Mouse (Mus musculus) cerebellum, adult 2 months (tissue): ENCODE results near the gene Ube2f. TPM values are rescaled to one million over a fixed set of nuclear protein-coding genes. Genes with fewer than 3 reads are reported as not detected.

ENCODE experiments used
- DNase-seq, 2 experiments: peaks; one replicate each; pipeline ENCODE4 v3.0.0; 2021
- H3K27ac ChIP-seq: fragments of 200-500 bp; 2 replicates; pipeline ENCODE4 v1.5.1; 2012; ENCODE audit warnings: low read length, control low read depth, inconsistent platforms; ENCODE audit not compliant: insufficient read depth
- H3K27me3 ChIP-seq: fragments of 200-500 bp; 2 replicates; pipeline ENCODE4 v1.6.1; 2012; ENCODE audit warnings: inconsistent platforms, mild to moderate bottlenecking, low read length, moderate library complexity; ENCODE audit not compliant: control insufficient read depth, insufficient read depth
- H3K4me1 ChIP-seq: fragments of 200-500 bp; 2 replicates; pipeline ENCODE4 v1.6.1; 2011; ENCODE audit warnings: low read length; ENCODE audit not compliant: control insufficient read depth, insufficient read depth
- H3K4me3 ChIP-seq: fragments of 200-500 bp; replicated peaks from 2 replicates; pipeline ENCODE3; 2011; ENCODE audit warnings: mild to moderate bottlenecking, low read depth, low read length, control low read depth; ENCODE audit not compliant: insufficient read depth
- CTCF ChIP-seq: fragments of 200-500 bp; IDR thresholded peaks from 2 replicates; pipeline ENCODE4 v1.5.1; 2011; ENCODE audit warnings: low read depth, mild to moderate bottlenecking, control low read depth, low read length, moderate library complexity, borderline replicate concordance; ENCODE audit not compliant: insufficient read depth
- POLR2A ChIP-seq: fragments of 200-500 bp; IDR thresholded peaks from 2 replicates; pipeline ENCODE4 v1.6.1; 2011; ENCODE audit warnings: low read length, control low read depth, borderline replicate concordance; ENCODE audit not compliant: insufficient read depth
- WGBS: fragments of 180-500 bp; shearing (Covaris S2); methylation state at CpG from one replicate; pipeline ENCODE4 v1.1.7; 2018; 5-methylcytosine and 5-hydroxymethylcytosine counted together
- polyA plus RNA-seq: library from polyadenylated mRNA; depleted of rRNA; stranded (reverse); fragments of >200 nt; gene quantifications from 2 replicates; pipeline ENCODE4 v1.2.3, GENCODE M21; 2012

The Ube2f gene
- polyA plus RNA-seq, 1 experiment = 72.3 TPM

DNA sequence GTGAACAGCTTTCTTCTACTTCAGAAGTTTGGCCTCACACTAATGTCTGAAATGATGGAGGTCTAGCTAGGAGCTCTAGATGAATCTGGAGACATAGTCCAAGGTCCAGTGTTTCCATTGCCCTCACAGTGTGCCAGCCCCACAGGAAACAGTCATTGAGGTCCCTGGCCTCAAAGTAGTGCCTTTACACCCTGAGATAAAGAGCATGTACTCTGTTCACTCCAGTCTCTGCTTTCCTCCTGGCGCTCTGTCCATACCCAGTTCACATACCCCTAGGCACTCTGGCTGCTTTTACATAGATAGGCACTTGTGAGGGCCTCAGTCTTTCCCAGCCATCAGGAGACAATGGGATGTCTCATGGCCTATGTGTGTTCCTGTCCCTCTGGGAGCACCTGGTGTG is 39.3 kb downstream of the Ube2f start:
- no peaks in the 10 kb centered on the region for H3K4me1 ChIP-seq
- no peak for DNase-seq
- no peak overlapping the region for H3K4me3 ChIP-seq
- no peak for TF ChIP-seq POLR2A
- no peak for TF ChIP-seq CTCF
- 96% methylated on average over 1 of the region's 1 CpGs for whole genome bisulfite sequencing
- H3K27ac ChIP-seq = no peak overlapping the region
- no peaks in the 10 kb centered on the region for H3K27me3 ChIP-seq

DNA sequence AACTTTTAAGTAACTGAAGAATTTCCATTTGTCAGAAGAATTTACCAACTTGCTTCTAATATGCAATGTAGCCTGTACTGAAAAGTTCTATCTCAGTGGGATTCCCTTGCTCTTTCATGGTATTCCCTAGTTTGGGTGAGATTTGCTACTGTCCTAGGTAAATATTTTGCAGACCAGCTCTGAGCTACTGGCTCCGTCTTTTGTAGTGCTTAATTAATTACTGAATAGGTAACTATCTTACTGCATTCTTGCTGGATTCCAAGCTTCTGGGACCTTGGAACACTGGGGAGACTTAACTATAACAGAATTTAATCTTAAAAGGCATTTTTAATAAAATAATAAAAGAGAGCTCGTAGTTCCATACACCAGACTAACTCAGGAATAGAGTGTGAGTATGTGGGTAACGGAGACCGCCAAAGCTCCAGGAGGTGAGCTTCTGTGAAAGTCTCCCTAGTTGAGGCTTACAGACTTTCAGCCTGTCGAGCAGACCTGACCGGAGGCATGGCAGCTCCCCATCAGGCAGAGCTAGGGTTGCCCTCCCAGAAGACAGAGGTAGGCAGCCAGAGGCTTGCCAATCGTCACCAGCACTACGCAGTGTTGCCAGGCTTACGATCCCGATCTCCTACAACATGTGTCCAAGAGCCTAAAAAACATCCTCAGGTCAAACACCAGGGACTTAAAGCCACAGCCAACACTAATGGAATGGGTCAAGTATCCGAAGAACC is 42.2 kb downstream of the Ube2f start:
- DNase-seq = no peak
- no peak for TF ChIP-seq CTCF
- TF ChIP-seq POLR2A = no peak
- no peak overlapping the region for H3K4me3 ChIP-seq
- H3K27ac ChIP-seq = no peak overlapping the region
- H3K27me3 ChIP-seq = no peaks in the 10 kb centered on the region
- WGBS = 91% methylated on average over 11 of the region's 11 CpGs
- no peaks in the 10 kb centered on the region for H3K4me1 ChIP-seq

DNA sequence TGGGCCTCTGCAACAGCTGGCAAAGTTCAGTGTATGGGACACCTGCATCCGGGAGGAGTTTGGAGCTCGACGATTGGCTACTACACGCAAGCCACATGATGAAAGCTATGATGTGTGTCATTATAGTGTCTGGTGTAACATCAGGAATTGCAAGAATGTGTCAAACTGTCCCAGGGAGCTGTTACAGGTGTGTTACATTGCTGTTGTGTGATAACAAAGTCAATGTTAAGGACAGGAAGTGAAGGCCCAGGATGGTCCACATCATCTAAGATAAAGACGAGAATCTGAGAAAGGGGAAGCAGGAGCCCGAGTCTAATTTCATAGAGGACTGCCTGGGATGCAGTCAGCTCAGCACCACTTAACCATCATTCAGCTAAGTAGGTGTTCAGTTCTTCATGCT is 45.4 kb downstream of the Ube2f start:
- Histone ChIP-seq H3K4me3 (no peak overlapping the region), H3K27ac (no peak overlapping the region), H3K27me3 (no peaks in the 10 kb centered on the region), H3K4me1 (no peaks in the 10 kb centered on the region)
- DNase-seq = no peak
- WGBS = 90% methylated on average over 6 of the region's 6 CpGs
- TF ChIP-seq POLR2A (no peak), CTCF (no peak)

DNA sequence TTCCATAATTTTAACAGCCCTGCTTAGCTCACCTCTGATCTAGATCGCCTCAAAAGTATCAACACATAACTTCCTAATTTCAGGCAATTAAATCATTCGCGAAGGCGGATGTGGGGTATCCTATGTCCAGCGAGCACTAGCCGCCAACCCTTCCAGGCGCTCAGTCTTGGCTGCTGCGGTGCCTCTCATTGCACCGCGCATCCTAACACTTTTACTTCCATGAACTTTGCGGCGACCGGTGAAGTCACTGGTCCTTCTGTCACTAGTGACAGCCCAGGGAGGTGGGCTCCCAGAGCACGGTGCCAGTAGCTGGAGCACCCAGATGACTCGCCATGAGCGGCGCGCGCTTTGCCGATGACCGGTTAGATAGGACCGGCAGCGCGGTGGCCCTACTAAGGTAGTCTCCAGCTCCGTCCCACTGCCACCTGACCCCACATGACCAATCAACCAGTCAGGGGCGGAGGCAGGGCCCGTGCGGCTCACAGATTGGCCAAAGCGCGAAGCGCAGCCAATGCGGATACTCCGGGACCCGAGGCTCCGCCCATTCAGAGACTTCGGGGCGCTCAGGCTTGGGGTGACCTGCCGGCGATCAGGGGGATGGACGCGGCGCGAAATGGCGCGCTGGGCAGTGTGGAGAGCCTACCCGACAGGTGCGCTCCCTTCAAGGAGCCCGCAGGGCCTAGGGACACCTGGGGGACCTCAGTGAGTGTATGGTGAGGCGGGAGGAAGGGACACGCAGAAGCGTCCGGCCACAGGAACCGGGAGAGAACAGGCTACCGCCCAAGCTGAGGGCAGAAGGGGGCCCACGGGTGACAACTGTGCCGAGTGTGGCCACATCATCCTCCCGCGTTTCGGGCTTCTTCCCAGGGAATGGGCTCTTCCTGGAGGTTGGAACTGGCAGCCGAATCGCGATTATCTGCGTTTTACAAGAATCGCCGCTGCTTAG is 48.0 kb downstream of the Ube2f start, which contains the start of gene Scly:
Gene Scly, plus strand, starts transcription at position 540 of the 946 bp plus-strand sequence.
- Histone ChIP-seq H3K27me3 (no peaks in the 10 kb centered on the region), H3K4me1 (no peaks in the 10 kb centered on the region; the same call in 1 of the 2 replicates), H3K27ac (no peak within 1 kb of the TSS), H3K4me3 (peak within 1 kb of the TSS; percentile 90)
- DNase-seq = peak; percentile 96 to 97
- WGBS = under 1% methylated on average over 65 of the region's 65 CpGs
- TF ChIP-seq CTCF (no peak), POLR2A (peak; percentile 80)

DNA sequence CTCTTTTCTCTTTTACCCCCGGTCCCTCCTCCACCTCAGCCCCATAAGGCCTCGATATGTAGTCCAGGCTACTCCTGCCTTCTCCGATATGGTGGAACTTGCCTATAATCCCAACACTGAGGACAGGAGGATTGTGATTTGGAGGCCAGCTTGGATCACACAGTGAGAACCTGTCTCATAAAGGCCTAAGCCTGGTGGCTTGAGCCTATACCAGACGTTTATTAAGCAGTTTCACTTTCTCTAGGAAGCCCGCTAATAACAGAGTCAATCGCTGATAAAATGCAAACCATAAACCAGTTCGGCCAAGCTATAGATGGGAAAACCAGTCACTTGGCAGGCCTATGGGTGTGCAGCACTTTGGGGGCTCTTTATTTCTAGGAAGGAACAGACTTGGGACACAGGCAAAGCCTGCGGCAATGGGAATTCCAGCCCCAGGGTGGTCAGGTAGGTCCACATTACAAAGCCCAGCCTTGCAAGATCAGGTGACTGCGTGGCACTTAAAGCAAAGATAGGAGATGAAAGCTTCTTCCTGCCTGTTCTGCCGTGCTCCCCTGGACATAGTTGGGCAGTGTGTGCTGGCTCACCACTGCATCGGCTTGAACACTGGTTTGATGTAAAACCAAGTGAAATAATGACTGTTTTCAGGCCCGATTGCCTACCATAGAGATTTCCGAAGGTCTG is 49.1 kb downstream of the Ube2f start:
- Histone ChIP-seq H3K4me3 (peak overlapping the region; percentile 90), H3K27ac (no peak overlapping the region), H3K4me1 (no peaks in the 10 kb centered on the region; the same call in 1 of the 2 replicates), H3K27me3 (no peaks in the 10 kb centered on the region)
- TF ChIP-seq CTCF = no peak
- TF ChIP-seq POLR2A = no peak
- no peak for DNase-seq
- WGBS = 81% methylated on average over 13 of the region's 13 CpGs

DNA sequence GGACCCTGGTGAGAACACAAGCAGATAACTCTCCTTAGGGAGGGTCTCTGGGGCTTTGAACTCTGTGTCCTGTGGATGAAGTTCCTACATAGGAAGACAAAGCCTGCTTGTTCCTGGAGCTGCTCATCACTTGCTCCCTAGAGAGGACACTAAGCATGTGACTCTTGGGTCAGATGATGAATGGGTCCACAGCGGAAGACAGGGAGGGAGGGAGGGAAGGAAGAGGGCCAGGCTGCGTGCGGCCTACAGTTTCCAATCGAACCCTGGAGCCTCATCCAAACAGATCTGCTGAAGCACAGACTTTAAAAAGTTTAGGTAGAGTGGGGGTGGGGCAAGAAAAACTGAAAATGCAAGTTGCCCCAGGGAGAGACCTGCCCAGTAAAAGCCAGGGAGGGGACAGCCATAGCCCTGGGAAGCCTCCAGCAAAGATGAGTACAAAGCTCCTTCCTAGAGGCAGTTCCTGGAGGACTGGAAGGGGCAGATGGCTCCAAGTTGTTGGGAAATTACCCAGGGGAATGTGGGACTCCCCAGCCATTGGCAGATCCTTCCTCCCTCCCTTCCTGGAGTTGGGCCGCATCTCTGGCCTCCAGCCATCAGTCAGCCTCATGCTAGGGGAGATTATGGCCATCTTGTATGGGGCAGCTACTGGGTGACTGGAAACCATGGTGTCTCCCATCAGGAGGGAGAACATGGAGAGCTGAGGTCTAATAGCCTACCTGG is 49.8 kb downstream of the Ube2f start:
- no peak overlapping the region for H3K27ac ChIP-seq
- no peaks in the 10 kb centered on the region for H3K27me3 ChIP-seq
- H3K4me3 ChIP-seq = no peak overlapping the region
- TF ChIP-seq POLR2A = no peak
- TF ChIP-seq CTCF = no peak
- 56% methylated on average over 5 of the region's 5 CpGs for WGBS
- no peaks in the 10 kb centered on the region; the same call in 1 of the 2 replicates for H3K4me1 ChIP-seq
- DNase-seq = peak; percentile 29 to 36
